Mouse (Mus musculus) intestine, embryonic 14.5 days (tissue): ENCODE data around the gene Exosc5. TPM values are rescaled to one million over a fixed set of nuclear protein-coding genes. Genes with fewer than 3 reads are reported as not detected.

Experiments
- ATAC-seq: fragments of 200-750 bp; cut with Nextera tagmentation; replicated peaks from 2 replicates; pipeline ENCODE4 v1.8.0; 2017; ENCODE audit warnings: low read depth, moderate number of reproducible peaks, moderate TSS enrichment, moderate library complexity; ENCODE audit not compliant: low FRiP score, low TSS enrichment
- DNase-seq: peaks from one replicate; pipeline ENCODE4 v3.0.0-alpha.2; 2018; ENCODE audit warnings: low spot score
- H3K27ac ChIP-seq: fragments of 300-500 bp; sonication (generic); 2 replicates; pipeline ENCODE4 v1.5.1; 2014; ENCODE audit warnings: low read depth, mild to moderate bottlenecking, control low read depth
- H3K27me3 ChIP-seq: fragments of 300-500 bp; sonication (generic); replicated peaks from 2 replicates; pipeline ENCODE4 v1.6.1; 2014; ENCODE audit warnings: low read length, control low read depth; ENCODE audit not compliant: control insufficient read depth, insufficient read depth
- H3K36me3 ChIP-seq: fragments of 300-500 bp; sonication (generic); 2 replicates; pipeline ENCODE4 v1.6.1; 2014; ENCODE audit warnings: low read length, control low read depth; ENCODE audit not compliant: control insufficient read depth, insufficient read depth
- H3K4me1 ChIP-seq: fragments of 300-500 bp; sonication (generic); replicated peaks from 2 replicates; pipeline ENCODE4 v1.6.1; 2014; ENCODE audit warnings: low read length, control low read depth, mixed read lengths; ENCODE audit not compliant: control insufficient read depth, insufficient read depth
- H3K4me2 ChIP-seq: fragments of 300-500 bp; sonication (generic); 2 replicates; pipeline ENCODE4 v1.6.1; 2014; ENCODE audit warnings: low read length
- H3K4me3 ChIP-seq: fragments of 300-500 bp; sonication (generic); 2 replicates; pipeline ENCODE4 v1.5.1; 2014; ENCODE audit warnings: low read depth, low read length, control low read depth, mixed read lengths
- H3K9ac ChIP-seq: fragments of 300-500 bp; sonication (generic); 2 replicates; pipeline ENCODE4 v1.6.1; 2014; ENCODE audit warnings: mild to moderate bottlenecking, low read length
- H3K9me3 ChIP-seq: fragments of 300-500 bp; sonication (generic); 2 replicates; pipeline ENCODE4 v1.6.1; 2016; ENCODE audit warnings: low read length, control low read depth; ENCODE audit not compliant: control insufficient read depth
- WGBS: fragments of 180-500 bp; shearing (Covaris S2); extraction: QIAGEN DNeasy Blood & Tissue Kit; methylation state at CpG from one replicate; pipeline ENCODE4 v1.1.7; 2014; 5-methylcytosine and 5-hydroxymethylcytosine counted together
- polyA plus RNA-seq: library from polyadenylated mRNA; unstranded; fragments of >200 nt; fragmentation: Nextera tagmentation; extraction: Ambion mirVana; gene quantifications from 2 replicates; pipeline ENCODE4 v1.2.1, GENCODE M21; 2014

Gene Exosc5
- polyA plus RNA-seq, 1 experiment from 2014 or later, result 98.4 TPM

GRCm38 (mm10) chr7:25618865-25619721, 39.9 kb upstream of the Exosc5 start, which contains the start of gene Dmac2:
Dmac2 (plus strand) TSS chr7:25619414.
- H3K9ac ChIP-seq, result peak within 1 kb of the TSS; percentile 34
- ATAC-seq (peak; percentile 93), DNase-seq (peak; percentile 94)
- H3K4me3 ChIP-seq, result peak within 1 kb of the TSS; percentile 51
- peaks cover 5% of the 10 kb centered on the region for H3K4me1 ChIP-seq
- H3K36me3 ChIP-seq, result peaks cover 24% of the 10 kb centered on the region
- peak within 1 kb of the TSS; percentile 73 for H3K4me2 ChIP-seq
- H3K27ac ChIP-seq, result no peak within 1 kb of the TSS
- 2% methylated on average over 53 of the region's 53 CpGs for WGBS
- no peaks in the 10 kb centered on the region for H3K27me3 ChIP-seq
- H3K9me3 ChIP-seq, result no peaks in the 10 kb centered on the region

GRCm38 (mm10) chr7:25619722-25619991, 39.3 kb upstream of the Exosc5 start:
- DNase-seq (no peak), ATAC-seq (no peak)
- Histone ChIP-seq H3K9ac (peak overlapping the region; percentile 34), H3K27ac (no peak overlapping the region), H3K27me3 (no peaks in the 10 kb centered on the region), H3K4me1 (peaks cover 5% of the 10 kb centered on the region), H3K9me3 (no peaks in the 10 kb centered on the region), H3K36me3 (peaks cover 30% of the 10 kb centered on the region), H3K4me3 (peak overlapping the region; percentile 51), H3K4me2 (peak overlapping the region; percentile 73)
- WGBS, result 18% methylated on average over 5 of the region's 5 CpGs

DNA sequence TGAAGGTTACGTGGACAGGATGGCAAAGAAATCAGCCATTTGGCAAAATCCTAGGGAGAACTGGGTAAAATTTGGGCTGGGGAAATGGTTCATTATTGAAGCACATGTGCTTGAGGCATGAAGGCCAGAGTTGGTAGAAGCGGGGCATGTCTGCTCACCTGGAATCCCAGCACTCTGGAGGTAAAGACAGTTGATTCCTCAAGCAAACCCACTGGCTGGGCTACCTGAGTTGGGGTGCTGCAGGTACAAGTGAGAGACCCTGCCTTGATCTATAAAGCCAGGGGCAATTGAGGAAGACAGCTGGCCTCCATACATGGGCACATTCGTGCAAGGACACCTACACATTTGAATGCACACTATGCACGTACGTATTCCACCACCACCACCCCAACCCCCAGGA, 38.9 kb upstream of the Exosc5 start:
- Histone ChIP-seq H3K27me3 (no peaks in the 10 kb centered on the region), H3K4me1 (peaks cover 5% of the 10 kb centered on the region), H3K9me3 (no peaks in the 10 kb centered on the region), H3K4me2 (peak overlapping the region; percentile 73), H3K36me3 (peaks cover 34% of the 10 kb centered on the region), H3K4me3 (peak overlapping the region; percentile 51), H3K27ac (no peak overlapping the region), H3K9ac (no peak overlapping the region)
- ATAC-seq, result no peak
- WGBS, result 88% methylated on average over 5 of the region's 5 CpGs
- no peak for DNase-seq

- 92% methylated on average over 11 of the region's 11 CpGs for WGBS
- no peak overlapping the region for H3K27ac ChIP-seq
- no peaks in the 10 kb centered on the region for H3K9me3 ChIP-seq
- H3K9ac ChIP-seq, result no peak overlapping the region
- no peak overlapping the region for H3K4me2 ChIP-seq
- DNase-seq, result no peak
- ATAC-seq, result no peak
- H3K4me1 ChIP-seq, result peaks cover 5% of the 10 kb centered on the region
- peaks cover 38% of the 10 kb centered on the region for H3K36me3 ChIP-seq
- no peaks in the 10 kb centered on the region for H3K27me3 ChIP-seq
- no peak overlapping the region for H3K4me3 ChIP-seq
Measured at GRCm38 (mm10) chr7:25620751-25621150, 38.2 kb upstream of the Exosc5 start.

DNA sequence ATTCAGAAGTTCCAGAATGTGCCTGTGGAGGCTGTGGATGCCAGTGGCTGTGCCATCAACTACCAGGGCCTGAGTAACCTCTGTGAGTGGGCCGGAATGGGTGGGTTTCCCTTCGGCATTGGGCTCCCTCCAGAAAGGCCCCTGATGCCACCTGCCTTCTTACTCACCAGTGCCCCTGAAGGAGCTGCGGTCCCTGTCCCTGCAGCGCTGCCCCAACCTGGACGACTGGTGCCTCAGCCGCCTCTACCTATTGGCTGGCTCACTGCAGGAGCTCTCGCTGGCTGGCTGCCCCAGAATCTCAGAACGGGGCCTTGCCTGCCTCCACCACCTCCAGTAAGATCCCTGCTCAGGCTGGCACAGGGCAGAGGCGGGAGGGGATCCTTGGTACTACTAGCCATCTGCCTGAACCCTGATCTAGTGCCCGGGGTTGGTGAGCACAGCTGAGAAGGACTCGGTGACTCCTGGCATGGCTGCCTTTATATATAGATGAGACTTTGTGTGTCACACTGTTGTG, 35.0 kb upstream of the Exosc5 start:
- no peak overlapping the region for H3K4me3 ChIP-seq
- H3K4me2 ChIP-seq, result no peak overlapping the region
- ATAC-seq, result no peak
- H3K9ac ChIP-seq, result no peak overlapping the region
- no peak overlapping the region for H3K27ac ChIP-seq
- H3K36me3 ChIP-seq, result peaks cover 38% of the 10 kb centered on the region
- no peak for DNase-seq
- 91% methylated on average over 11 of the region's 11 CpGs for WGBS
- H3K9me3 ChIP-seq, result no peaks in the 10 kb centered on the region
- H3K4me1 ChIP-seq, result peaks cover 20% of the 10 kb centered on the region
- no peaks in the 10 kb centered on the region for H3K27me3 ChIP-seq

- H3K4me2 ChIP-seq, result no peak overlapping the region
- no peak for DNase-seq
- H3K27me3 ChIP-seq, result no peaks in the 10 kb centered on the region
- H3K9me3 ChIP-seq, result no peaks in the 10 kb centered on the region
- H3K4me3 ChIP-seq, result no peak overlapping the region
- H3K27ac ChIP-seq, result no peak overlapping the region
- ATAC-seq, result no peak
- peaks cover 39% of the 10 kb centered on the region for H3K36me3 ChIP-seq
- WGBS, result 64% methylated on average over 5 of the region's 5 CpGs
- no peak overlapping the region for H3K9ac ChIP-seq
- H3K4me1 ChIP-seq, result peaks cover 17% of the 10 kb centered on the region
Measured at GRCm38 (mm10) chr7:25624851-25625250, 34.1 kb upstream of the Exosc5 start.

GRCm38 (mm10) chr7:25625594-25626250, 33.2 kb upstream of the Exosc5 start:
- H3K9ac ChIP-seq, result no peak overlapping the region
- no peaks in the 10 kb centered on the region for H3K9me3 ChIP-seq
- no peak overlapping the region for H3K27ac ChIP-seq
- H3K27me3 ChIP-seq, result no peaks in the 10 kb centered on the region
- peak; percentile 62 for DNase-seq
- 81% methylated on average over 10 of the region's 10 CpGs for WGBS
- H3K4me1 ChIP-seq, result peaks cover 15% of the 10 kb centered on the region
- no peak overlapping the region for H3K4me2 ChIP-seq
- no peak overlapping the region for H3K4me3 ChIP-seq
- ATAC-seq, result no peak
- peaks cover 47% of the 10 kb centered on the region for H3K36me3 ChIP-seq

- peaks cover 45% of the 10 kb centered on the region for H3K36me3 ChIP-seq
- DNase-seq, result no peak
- WGBS, result 13% methylated on average over 28 of the region's 29 CpGs
Measured at GRCm38 (mm10) chr7:25626509-25627430, 32.2 kb upstream of the Exosc5 start, which contains the start of gene B3gnt8. B3gnt8 (plus strand) TSS chr7:25626654.

More at GRCm38 (mm10) chr7:25626509-25627430, 32.2 kb upstream of the Exosc5 start, which contains the start of gene B3gnt8:
- peaks cover 15% of the 10 kb centered on the region for H3K4me1 ChIP-seq
- H3K27ac ChIP-seq, result peak within 1 kb of the TSS; percentile 75
- peak within 1 kb of the TSS; percentile 73 for H3K4me2 ChIP-seq
- peak within 1 kb of the TSS; percentile 45 for H3K4me3 ChIP-seq
- H3K9me3 ChIP-seq, result no peaks in the 10 kb centered on the region
- H3K27me3 ChIP-seq, result no peaks in the 10 kb centered on the region
- peak within 1 kb of the TSS; percentile 51 for H3K9ac ChIP-seq
- ATAC-seq, result peak; percentile 30; the same call in 1 of the 2 replicates
